Mouse (Mus musculus) hematopoietic multipotent progenitor cell, adult 10-12 weeks (in vitro differentiated cells): ENCODE measurements around the gene Ezh1. TPM values are rescaled to one million over a fixed set of nuclear protein-coding genes. Genes with fewer than 3 reads are reported as not detected.

Experiments
- polyA plus RNA-seq: library from polyadenylated mRNA; stranded (reverse); fragments of >175 nt; gene quantifications from 2 replicates; pipeline ENCODE4 v1.2.3, GENCODE M21; 2012; ENCODE audit warnings: low replicate concordance

Gene Ezh1
- polyA plus RNA-seq: 7.0 and 17.6 TPM in 2 replicates

GRCm38 (mm10) chr11:101226065-101226701 lies at the start of gene Ezh1:
Gene Ezh1 (minus strand): TSS chr11:101226463.

DNA sequence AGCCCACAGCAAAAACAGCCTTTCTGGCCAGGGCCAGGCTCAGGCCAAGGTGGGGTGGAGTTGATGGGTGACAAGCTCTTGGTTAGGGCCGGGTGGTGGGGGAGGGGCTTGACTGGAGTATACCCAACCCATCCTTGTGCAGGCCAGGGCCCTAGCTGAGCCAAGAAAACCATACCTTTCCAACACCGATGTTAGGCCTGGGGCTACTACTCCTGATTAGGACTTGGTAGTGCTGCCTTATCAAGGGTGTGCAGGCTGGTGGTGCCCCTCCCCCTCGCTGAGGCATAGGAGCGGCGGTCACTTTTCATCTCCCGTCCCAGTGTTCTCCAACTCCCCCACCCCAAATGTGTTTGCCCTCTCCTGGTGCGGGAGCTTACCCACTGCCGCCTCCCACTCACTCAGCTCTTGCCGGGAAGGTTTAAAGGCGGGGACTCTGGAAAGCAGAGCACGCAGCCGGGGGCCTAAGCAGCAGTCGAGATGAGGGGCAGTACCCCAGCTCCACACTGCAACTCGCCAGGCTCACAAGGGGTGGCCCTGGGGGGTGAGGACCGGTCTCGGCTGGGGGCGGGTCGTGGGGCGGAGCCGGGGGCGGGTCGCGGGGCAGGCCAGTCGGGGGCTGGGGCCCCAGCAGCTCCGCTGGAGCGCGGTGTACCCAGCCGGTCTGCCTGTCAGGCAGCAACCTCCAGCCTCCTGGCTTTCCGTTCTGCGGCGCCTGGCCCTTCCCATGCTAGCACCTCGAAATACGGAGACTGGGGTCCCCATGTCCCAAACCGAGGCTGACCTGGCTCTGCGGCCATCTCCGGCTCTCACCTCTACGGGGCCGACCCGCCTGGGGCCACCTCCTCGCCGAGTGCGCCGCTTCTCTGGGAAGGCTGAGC lies 33.9 kb upstream of the Ezh1 start, which contains the start of gene Wnk4:
Gene Wnk4 (plus strand): TSS at position 620 of the 878 bp plus-strand sequence.

GRCm38 (mm10) chr11:101253613-101254389 lies 27.5 kb upstream of the Ezh1 start, which contains the start of gene Vps25:
Gene Vps25 (plus strand): TSS chr11:101253707.

DNA sequence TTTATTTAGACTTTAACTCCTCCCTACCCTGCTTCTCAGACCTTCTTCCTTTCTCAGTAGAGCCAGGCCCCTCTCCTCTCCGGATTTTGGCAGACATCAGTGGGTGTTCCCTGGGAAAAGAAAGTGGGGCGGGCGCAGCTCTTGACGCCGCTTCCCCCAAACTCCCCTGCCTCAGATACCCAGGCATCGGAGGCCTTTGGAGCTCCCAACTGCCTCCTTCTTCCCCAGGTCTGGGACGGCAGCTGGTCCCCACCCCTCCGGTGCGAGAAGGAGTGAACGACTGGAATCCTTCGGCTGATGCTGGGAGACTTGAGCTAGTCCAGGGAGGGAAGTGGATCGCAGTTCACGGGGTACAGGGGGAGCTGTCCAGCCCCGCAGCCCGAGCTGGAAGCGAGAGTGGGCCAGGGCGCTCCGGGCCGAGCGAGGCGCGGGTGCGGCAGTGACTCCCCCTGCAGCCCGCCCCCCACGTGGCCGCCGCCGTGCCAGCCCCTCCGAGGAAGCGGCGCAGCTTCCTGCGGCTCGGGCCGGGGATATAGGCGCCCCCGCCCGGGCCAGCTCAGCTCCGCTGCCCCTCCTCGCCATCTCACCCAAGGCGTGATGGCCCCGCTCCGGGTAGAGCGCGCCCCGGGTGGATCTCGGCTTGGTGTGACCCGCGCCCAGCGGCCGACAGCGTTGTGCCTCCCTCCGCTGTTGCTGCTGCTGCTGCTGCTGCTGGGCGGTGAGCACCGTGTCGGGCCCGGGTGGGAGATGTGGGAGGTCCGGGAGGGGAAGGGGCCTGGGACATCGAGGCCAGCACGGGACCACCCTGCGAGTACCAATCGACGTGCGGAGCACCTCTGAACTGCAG lies 19.8 kb upstream of the Ezh1 start, which contains the start of gene Ramp2:
Gene Ramp2 (plus strand): TSS at position 174 of the 847 bp plus-strand sequence.

GRCm38 (mm10) chr11:101174851-101175628 lies 51.2 kb downstream of the Ezh1 start, which contains the start of gene Ccr10:
Gene Ccr10 (minus strand): TSS chr11:101175443.

GRCm38 (mm10) chr11:101170811-101171610 lies 55.3 kb downstream of the Ezh1 start, which contains the start of gene Plekhh3:
Gene Plekhh3 (minus strand): TSS chr11:101171351.

GRCm38 (mm10) chr11:101170354-101170810 lies 55.9 kb downstream of the Ezh1 start, which contains the start of gene Cntnap1:
Gene Cntnap1 (plus strand): TSS chr11:101170523.

DNA sequence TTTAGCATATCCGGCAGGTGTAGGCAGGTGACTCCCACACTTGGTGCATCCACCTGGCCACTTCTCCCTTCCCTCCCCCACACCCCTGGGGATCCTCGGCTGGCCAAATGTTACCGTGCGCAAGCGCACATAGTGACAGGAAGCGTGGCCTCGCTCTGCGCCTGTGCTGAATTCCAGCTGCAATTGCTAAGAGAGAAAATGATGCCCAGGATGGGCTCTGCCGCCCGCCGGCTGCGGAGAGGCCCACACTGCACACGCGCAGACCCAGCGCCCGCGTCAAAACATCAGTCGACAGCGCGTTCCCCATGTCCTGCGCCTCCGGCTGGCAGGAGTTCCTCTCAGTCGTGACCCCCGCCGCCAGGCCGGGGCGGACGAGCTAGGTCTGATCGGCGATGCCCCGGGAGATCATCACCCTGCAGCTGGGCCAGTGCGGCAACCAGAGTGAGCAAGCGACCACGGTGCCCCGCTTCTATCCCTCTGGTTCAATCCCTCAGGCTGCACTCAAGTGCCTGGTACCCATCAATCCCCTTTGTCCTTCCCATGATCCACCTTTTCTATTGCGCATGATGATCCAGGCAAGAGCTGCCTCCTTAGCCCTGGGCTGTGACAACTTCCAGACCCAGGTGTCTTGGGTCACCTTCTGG lies 70.4 kb downstream of the Ezh1 start, which contains the start of gene Tubg2:
Gene Tubg2 (plus strand): TSS at position 180 of the 644 bp plus-strand sequence.

Other genes with a start within 250 kb of the Ezh1 start
- 44.2 and 52.4 TPM in 2 replicates for gene Atp6v0a1, start 217.0 kb downstream of the Ezh1 start, polyA plus RNA-seq
- gene Naglu, start 156.5 kb downstream of the Ezh1 start, polyA plus RNA-seq: 14.9 and 32.1 TPM in 2 replicates
- gene Hsd17b1, start 148.1 kb downstream of the Ezh1 start, polyA plus RNA-seq: 2.1 and 2.3 TPM in 2 replicates
- gene Coasy, start 143.9 kb downstream of the Ezh1 start, polyA plus RNA-seq: 20.7 and 25.1 TPM in 2 replicates
- gene Mlx, start 139.2 kb downstream of the Ezh1 start, polyA plus RNA-seq: 17.8 and 27.4 TPM in 2 replicates
- gene Psmc3ip, start 131.0 kb downstream of the Ezh1 start, polyA plus RNA-seq: 4.1 and 8.0 TPM in 2 replicates
- 20.0 and 29.0 TPM in 2 replicates for gene Retreg3, start 106.6 kb downstream of the Ezh1 start, polyA plus RNA-seq
- gene Tubg1, start 106.5 kb downstream of the Ezh1 start, polyA plus RNA-seq: 38.0 and 72.6 TPM in 2 replicates
- gene Tubg2, start 70.6 kb downstream of the Ezh1 start, polyA plus RNA-seq: 9.0 and 11.8 TPM in 2 replicates
- 0.79 and 2.3 TPM in 2 replicates for gene Cntnap1, start 55.9 kb downstream of the Ezh1 start, polyA plus RNA-seq
- 4.4 and 26.2 TPM in 2 replicates for gene Plekhh3, start 55.1 kb downstream of the Ezh1 start, polyA plus RNA-seq
- 3.1 and 8.7 TPM in 2 replicates for gene Ccr10, start 51.0 kb downstream of the Ezh1 start, polyA plus RNA-seq
- 0.96 and 3.7 TPM in 2 replicates for gene Ramp2, start 19.6 kb upstream of the Ezh1 start, polyA plus RNA-seq
- 96.8 and 109 TPM in 2 replicates for gene Vps25, start 27.2 kb upstream of the Ezh1 start, polyA plus RNA-seq
- 0.94 and 2.2 TPM in 2 replicates for gene Wnk4, start 34.1 kb upstream of the Ezh1 start, polyA plus RNA-seq
- gene Cntd1, start 52.5 kb upstream of the Ezh1 start, polyA plus RNA-seq: 0.11 TPM in 1 of 2 replicates, not detected in the other
- gene Coa3, start 52.7 kb upstream of the Ezh1 start, polyA plus RNA-seq: 3.3 and 26.9 TPM in 2 replicates
- 108 and 173 TPM in 2 replicates for gene Becn1, start 75.8 kb upstream of the Ezh1 start, polyA plus RNA-seq
- 39.0 and 47.2 TPM in 2 replicates for gene Psme3, start 89.8 kb upstream of the Ezh1 start, polyA plus RNA-seq
- gene Aoc2, start 98.6 kb upstream of the Ezh1 start, polyA plus RNA-seq: 7.3 and 9.0 TPM in 2 replicates
- gene Aoc3, start 104.1 kb upstream of the Ezh1 start, polyA plus RNA-seq: 0.10 and 0.11 TPM in 2 replicates
- not detected in 2 replicates for gene G6pc, start 141.1 kb upstream of the Ezh1 start, polyA plus RNA-seq
- 23.1 and 23.2 TPM in 2 replicates for gene Aarsd1, start 191.2 kb upstream of the Ezh1 start, polyA plus RNA-seq
- gene Gm27029, start 198.3 kb upstream of the Ezh1 start, polyA plus RNA-seq: 0.30 and 2.2 TPM in 2 replicates
- 9.5 and 10.3 TPM in 2 replicates for gene Rundc1, start 198.6 kb upstream of the Ezh1 start, polyA plus RNA-seq
- 1.2 and 4.5 TPM in 2 replicates for gene Ptges3l, start 198.9 kb upstream of the Ezh1 start, polyA plus RNA-seq
- gene Rpl27, start 215.8 kb upstream of the Ezh1 start, polyA plus RNA-seq: 88.8 and 644 TPM in 2 replicates
- gene Ifi35, start 221.9 kb upstream of the Ezh1 start, polyA plus RNA-seq: 53.8 and 61.8 TPM in 2 replicates
- 0.97 and 1.5 TPM in 2 replicates for gene Rnd2, start 238.5 kb upstream of the Ezh1 start, polyA plus RNA-seq
- gene Vat1, start 239.8 kb upstream of the Ezh1 start, polyA plus RNA-seq: 40.0 and 79.5 TPM in 2 replicates